Mouse (Mus musculus) ovary, adult 18-20 months (tissue): Measurements from ENCODE around the gene Sema4g.
"Not testable (repeated sequence)": the region's sequence is repeated elsewhere in the genome, so short reads cannot be mapped to it uniquely, and the experiment has no call there.

Source experiments
- DNase-seq: peaks from one replicate; pipeline ENCODE4 v3.0.0; 2022; ENCODE audit warnings: low spot score, mixed read lengths

The Sema4g gene

GRCm38 (mm10) chr19:45024775-45025174 is 35.9 kb downstream of the Sema4g start:
- DNase-seq, result no peak

GRCm38 (mm10) chr19:45025937-45026568 is 37.2 kb downstream of the Sema4g start:
- DNase-seq, result no peak

GRCm38 (mm10) chr19:45026958-45027670 is 38.2 kb downstream of the Sema4g start:
- no peak for DNase-seq

GRCm38 (mm10) chr19:45027848-45028247 is 38.9 kb downstream of the Sema4g start:
- DNase-seq, result no peak

GRCm38 (mm10) chr19:45028746-45029145 is 39.8 kb downstream of the Sema4g start:
- DNase-seq, result no peak

GRCm38 (mm10) chr19:45029571-45029970 is 40.7 kb downstream of the Sema4g start:
- DNase-seq, result no peak

GRCm38 (mm10) chr19:45030111-45030510 is 41.2 kb downstream of the Sema4g start:
- DNase-seq, result no peak

- DNase-seq, result peak; percentile 70
These were observed 42.1 kb downstream of the Sema4g start for GRCm38 (mm10) chr19:45030746-45031693.

- DNase-seq, result peak; percentile 53
These were observed 42.9 kb downstream of the Sema4g start for GRCm38 (mm10) chr19:45031780-45032179.

- no peak for DNase-seq
These were observed 43.9 kb downstream of the Sema4g start for GRCm38 (mm10) chr19:45032570-45033332.

GRCm38 (mm10) chr19:45036867-45037266 is 48.0 kb downstream of the Sema4g start:
- no peak for DNase-seq

GRCm38 (mm10) chr19:45038198-45038597 is 49.3 kb downstream of the Sema4g start:
- DNase-seq, result not testable (repeated sequence)

GRCm38 (mm10) chr19:45040214-45040613 is 51.3 kb downstream of the Sema4g start:
- no peak for DNase-seq

GRCm38 (mm10) chr19:45044389-45044927 is 55.6 kb downstream of the Sema4g start:
- no peak for DNase-seq

GRCm38 (mm10) chr19:45045236-45045635 is 56.3 kb downstream of the Sema4g start:
- DNase-seq, result no peak

GRCm38 (mm10) chr19:45045651-45046050 is 56.8 kb downstream of the Sema4g start, which contains the start of gene Pdzd7:
Gene Pdzd7 (minus strand): TSS chr19:45045717.
- no peak for DNase-seq

GRCm38 (mm10) chr19:45046523-45047321 is 57.8 kb downstream of the Sema4g start:
- DNase-seq, result peak; percentile 82

- DNase-seq, result peak; percentile 90
These were observed 58.6 kb downstream of the Sema4g start, which contains the start of gene Sfxn3 for GRCm38 (mm10) chr19:45047417-45047934. Gene Sfxn3 (plus strand): TSS chr19:45047503.

GRCm38 (mm10) chr19:45047935-45048643 is 59.2 kb downstream of the Sema4g start:
- no peak for DNase-seq
